8 mouse cellular contexts compared by ENCODE assay signal in the genomic region with DNA sequence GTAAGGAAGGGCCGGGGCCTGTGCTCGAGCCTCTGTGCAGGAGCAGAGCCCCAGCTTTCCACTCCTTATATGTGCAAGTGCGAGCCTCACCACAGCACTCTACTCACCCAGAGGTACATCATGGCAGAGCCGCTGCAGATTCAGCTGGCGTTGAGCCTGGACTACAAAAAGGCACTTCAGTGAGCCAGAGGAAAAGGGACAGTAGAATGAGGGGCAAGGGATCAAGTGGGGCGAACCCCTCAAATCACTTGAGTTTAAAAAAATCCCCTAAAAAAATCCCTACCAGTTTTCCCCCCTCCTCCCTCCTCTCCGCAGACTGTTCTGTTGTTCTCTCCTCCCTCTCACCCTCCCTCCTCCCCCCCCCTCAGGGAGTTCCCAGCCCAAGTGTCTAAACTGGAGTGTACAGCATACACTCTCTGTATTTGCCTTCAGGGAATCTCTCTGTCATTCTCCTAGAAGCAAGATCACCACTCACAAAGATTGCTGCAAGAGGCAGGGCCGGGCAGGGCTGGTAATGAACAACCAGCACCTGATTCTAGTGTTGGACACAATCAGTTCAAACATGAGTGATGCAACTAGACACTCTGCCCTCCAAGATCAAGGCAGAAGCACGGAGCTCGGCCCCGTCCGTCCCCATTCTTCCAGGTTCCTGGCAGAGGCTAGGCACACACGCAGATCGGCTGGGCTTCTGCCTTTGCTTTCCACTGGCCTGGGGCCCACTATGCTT.
DNase-seq lines count a peak whose midpoint lies in the region; ATAC-seq and TF ChIP-seq lines count a peak whose summit lies in the region.

No protein-coding gene starts in this region.

- no peak overlapping the region for H3K4me3 ChIP-seq in embryonic facial prominence, embryonic 10.5 days
- H3K4me3 ChIP-seq in heart, embryonic 15.5 days = peak overlapping the region; percentile 23
- H3K4me3 ChIP-seq in midbrain, embryonic 10.5 days = no peak overlapping the region

- H3K4me2 ChIP-seq in heart, embryonic 15.5 days = peak overlapping the region; percentile 44

- H3K9me3 ChIP-seq in embryonic facial prominence, embryonic 10.5 days = no peaks in the 10 kb centered on the region
- no peaks in the 10 kb centered on the region for H3K9me3 ChIP-seq in heart, embryonic 15.5 days (replicated peaks)
- H3K9me3 ChIP-seq in midbrain, embryonic 10.5 days (replicated peaks) = no peaks in the 10 kb centered on the region

- H3K27ac ChIP-seq in embryonic facial prominence, embryonic 10.5 days (replicated peaks) = peak overlapping the region; percentile 30
- H3K27ac ChIP-seq in heart, embryonic 15.5 days = peak overlapping the region; percentile 84
- peak overlapping the region; percentile 4; the same call in 1 of the 2 replicates for H3K27ac ChIP-seq in midbrain, embryonic 10.5 days (replicated peaks)

- H3K27me3 ChIP-seq in embryonic facial prominence, embryonic 10.5 days (replicated peaks; ENCODE audit: low read depth, poor library complexity, severe bottlenecking) = no peaks in the 10 kb centered on the region
- no peaks in the 10 kb centered on the region for H3K27me3 ChIP-seq in heart, embryonic 15.5 days
- no peaks in the 10 kb centered on the region for H3K27me3 ChIP-seq in midbrain, embryonic 10.5 days (ENCODE audit: low read depth, poor library complexity, severe bottlenecking)

- peaks cover 52% of the 10 kb centered on the region for H3K4me1 ChIP-seq in embryonic facial prominence, embryonic 10.5 days
- peaks cover 54% of the 10 kb centered on the region for H3K4me1 ChIP-seq in heart, embryonic 15.5 days (replicated peaks)
- peaks cover 42% of the 10 kb centered on the region for H3K4me1 ChIP-seq in midbrain, embryonic 10.5 days

- peak overlapping the region; percentile 46 for H3K9ac ChIP-seq in heart, embryonic 15.5 days

- WGBS in embryonic facial prominence, embryonic 10.5 days = 60% methylated on average over 14 of the region's 14 CpGs
- WGBS in heart, embryonic 15.5 days = 27% methylated on average over 14 of the region's 14 CpGs
- WGBS in midbrain, embryonic 10.5 days = 76% methylated on average over 14 of the region's 14 CpGs

- no peak for TF ChIP-seq CTCF in brain, embryonic 14.5 days (IDR thresholded peaks at IDR 0.05; ENCODE audit: borderline replicate concordance, extremely low read depth, insufficient read depth, insufficient read length)

- ATAC-seq in heart, embryonic 15.5 days (replicated peaks; ENCODE audit: insufficient number of reproducible peaks, insufficient read depth, low FRiP score, low read depth) = peak; percentile 80

- no peak for TF ChIP-seq POLR2A in brain, embryonic 14.5 days (IDR thresholded peaks at IDR 0.05; ENCODE audit: borderline replicate concordance, extremely low read depth, insufficient read depth, insufficient read length, poor library complexity, severe bottlenecking)

- no peaks in the 10 kb centered on the region; the same call in 1 of the 2 replicates for H3K36me3 ChIP-seq in embryonic facial prominence, embryonic 10.5 days (replicated peaks)
- 0 out of 2 replicates have a peak, but pooled peaks cover 3% of the 10 kb centered on the region for H3K36me3 ChIP-seq in heart, embryonic 15.5 days
- H3K36me3 ChIP-seq in midbrain, embryonic 10.5 days = no peaks in the 10 kb centered on the region

- DNase-seq in brain, embryonic 14.5 days (ENCODE audit: low read depth) = peak; percentile 57
- peak; percentile 41 for DNase-seq in embryonic facial prominence, embryonic 10.5 days (ENCODE audit: low spot score)
- DNase-seq in kidney, postnatal 36 days = peak; percentile 68 to 84
- no peak for DNase-seq in midbrain, embryonic 10.5 days (ENCODE audit: low spot score)
- no peak for DNase-seq in right cerebral cortex, postnatal 10 days (ENCODE audit: low spot score in 2 of 2)
- no peak for DNase-seq in layer of hippocampus, adult 9-11 months
- DNase-seq in layer of hippocampus, adult 11-12 months (ENCODE audit: low spot score) = no peak

Comparison
In these comparisons a context has a peak if more than half of its experiments do, and no peak if none do; other contexts are left out.
1. DNase-seq: peak in brain, embryonic 14.5 days (single experiment), embryonic facial prominence, embryonic 10.5 days (single experiment) and kidney, postnatal 36 days (2 of 2); none in midbrain, embryonic 10.5 days (single experiment), right cerebral cortex, postnatal 10 days (0 of 2), layer of hippocampus, adult 9-11 months (single experiment) and layer of hippocampus, adult 11-12 months (single experiment).
2. H3K27ac ChIP-seq: peak in every context shown above with its lines; median percentile 84 in heart, embryonic 15.5 days; 30 in embryonic facial prominence, embryonic 10.5 days; 4 in midbrain, embryonic 10.5 days.